Mouse (Mus musculus) CH12.LX (cell line): Measurements from ENCODE around the gene Cacng7. TPM values are rescaled to one million over a fixed set of nuclear protein-coding genes. Genes with fewer than 3 reads are reported as not detected.

ENCODE experiments used
- DNase-seq: peaks from one replicate; pipeline ENCODE4 v3.0.0-alpha.2; 2013; ENCODE audit errors: extremely low read depth
- H3K27ac ChIP-seq: 2 replicates; pipeline ENCODE4 v1.5.1; 2012; ENCODE audit warnings: low read depth, mild to moderate bottlenecking, control low read depth, moderate library complexity; ENCODE audit not compliant: insufficient read depth
- H3K27me3 ChIP-seq: replicated peaks from 2 replicates; pipeline ENCODE3; 2012; ENCODE audit warnings: inconsistent platforms
- H3K36me3 ChIP-seq, 2 experiments: replicated peaks in 1 of 2; 2 replicates each; pipeline versions ENCODE3 to v1.6.1; 2012; ENCODE audit warnings: inconsistent platforms in 1 of 2, low read length in 1 of 2, mild to moderate bottlenecking in 1 of 2, mixed read lengths in 1 of 2, moderate library complexity in 1 of 2; ENCODE audit not compliant: control insufficient read depth in 1 of 2, insufficient read depth in 1 of 2
- H3K4me1 ChIP-seq, 2 experiments: 2 replicates each; pipeline ENCODE4 v1.6.1; 2012; ENCODE audit warnings: inconsistent platforms in 1 of 2, moderate library complexity in 1 of 2; ENCODE audit not compliant: insufficient read depth in 2 of 2, control insufficient read depth in 1 of 2
- H3K4me2 ChIP-seq: 2 replicates; pipeline ENCODE4 v1.6.1; 2012; ENCODE audit warnings: low read depth, mild to moderate bottlenecking, control low read depth; ENCODE audit not compliant: poor library complexity, insufficient read depth, severe bottlenecking
- H3K4me3 ChIP-seq, 3 experiments: fragments of 150-350 bp in 1 of 3; sonication (generic) in 1 of 3; replicated peaks in 1 of 3; 2 replicates each; pipeline versions ENCODE3 to v1.5.1; 2011 to 2012; ENCODE audit warnings: low read depth in 2 of 3, low read length in 2 of 3, mild to moderate bottlenecking in 2 of 3, moderate library complexity in 2 of 3, control low read depth in 1 of 3, improper control_type of control experiment in 1 of 3, inconsistent platforms in 1 of 3, mixed read lengths in 1 of 3; ENCODE audit not compliant: poor library complexity in 1 of 3
- H3K79me2 ChIP-seq: replicated peaks from 2 replicates; pipeline ENCODE4 v1.6.1; 2012; ENCODE audit warnings: mild to moderate bottlenecking, moderate library complexity; ENCODE audit not compliant: control insufficient read depth, poor library complexity, insufficient read depth, severe bottlenecking; ENCODE audit errors: extremely low read depth
- H3K9ac ChIP-seq: 2 replicates; pipeline ENCODE4 v1.6.1; 2012; ENCODE audit warnings: low read depth, mild to moderate bottlenecking, control low read depth, moderate library complexity; ENCODE audit not compliant: insufficient read depth
- H3K9me3 ChIP-seq: replicated peaks from 2 replicates; pipeline ENCODE3; 2012; ENCODE audit warnings: low read length, inconsistent platforms, mixed read lengths
- BHLHE40 ChIP-seq: IDR thresholded peaks from 2 replicates; pipeline ENCODE4 v1.6.1; 2011; ENCODE audit warnings: mild to moderate bottlenecking, low read depth, low read length, improper control_type of control experiment
- CHD2 ChIP-seq: IDR thresholded peaks from 2 replicates; pipeline ENCODE4 v1.6.1; 2011; ENCODE audit warnings: low read length, improper control_type of control experiment
- CTCF ChIP-seq, 2 experiments: IDR thresholded peaks in 1 of 2; conservative IDR thresholded peaks in 1 of 2; 2 replicates each; pipeline ENCODE4 v1.5.1; 2011 to 2012; ENCODE audit warnings: low read depth in 2 of 2, low read length in 2 of 2, improper control_type of control experiment in 1 of 2, inconsistent platforms in 1 of 2, mild to moderate bottlenecking in 1 of 2, moderate library complexity in 1 of 2
- E2F4 ChIP-seq: IDR thresholded peaks from 2 replicates; pipeline ENCODE4 v1.6.1; 2011; ENCODE audit warnings: low read depth, low read length, improper control_type of control experiment; ENCODE audit not compliant: insufficient replicate concordance
- ETS1 ChIP-seq: conservative IDR thresholded peaks from 2 replicates; pipeline ENCODE4 v1.6.1; 2012; ENCODE audit warnings: low read depth, mild to moderate bottlenecking, inconsistent platforms, low read length, improper control_type of control experiment, moderate library complexity
- GABPA ChIP-seq: IDR thresholded peaks from 2 replicates; pipeline ENCODE4 v1.6.1; 2012; ENCODE audit warnings: low read depth, low read length, improper control_type of control experiment, inconsistent platforms; ENCODE audit not compliant: insufficient replicate concordance
- MAFK ChIP-seq: IDR thresholded peaks from 2 replicates; pipeline ENCODE4 v1.6.1; 2011; ENCODE audit warnings: low read length, improper control_type of control experiment; ENCODE audit not compliant: insufficient replicate concordance
- MAX ChIP-seq: IDR thresholded peaks from 2 replicates; pipeline ENCODE4 v1.6.1; 2011; ENCODE audit warnings: low read length, improper control_type of control experiment
- MAZ ChIP-seq: IDR thresholded peaks from 2 replicates; pipeline ENCODE4 v1.6.1; 2012; ENCODE audit warnings: low read depth, mild to moderate bottlenecking, inconsistent platforms, low read length, improper control_type of control experiment, moderate library complexity
- MEF2A ChIP-seq: IDR thresholded peaks from 2 replicates; pipeline ENCODE4 v1.6.1; 2014; ENCODE audit warnings: low read depth, mild to moderate bottlenecking, inconsistent platforms, low read length, improper control_type of control experiment, borderline replicate concordance
- MXI1 ChIP-seq: IDR thresholded peaks from 2 replicates; pipeline ENCODE4 v1.6.1; 2011; ENCODE audit warnings: mild to moderate bottlenecking, low read depth, low read length, improper control_type of control experiment
- NELFE ChIP-seq: IDR thresholded peaks from 2 replicates; pipeline ENCODE4 v1.6.1; 2011; ENCODE audit warnings: low read depth, low read length, improper control_type of control experiment
- PAX5 ChIP-seq: IDR thresholded peaks from 2 replicates; pipeline ENCODE4 v1.6.1; 2012; ENCODE audit warnings: low read length, inconsistent platforms, mixed read lengths
- POLR2A ChIP-seq: IDR thresholded peaks from 2 replicates; pipeline ENCODE4 v1.6.1; 2011; ENCODE audit warnings: low read depth, mild to moderate bottlenecking, improper control_type of control experiment, low read length
- RAD21 ChIP-seq: IDR thresholded peaks from 2 replicates; pipeline ENCODE4 v1.6.1; 2011; ENCODE audit warnings: low read depth, mild to moderate bottlenecking, low read length, improper control_type of control experiment, moderate library complexity
- RCOR1 ChIP-seq: conservative IDR thresholded peaks from 2 replicates; pipeline ENCODE4 v1.6.1; 2012; ENCODE audit warnings: low read depth, mild to moderate bottlenecking, inconsistent platforms, low read length, improper control_type of control experiment
- SIN3A ChIP-seq: IDR thresholded peaks from 2 replicates; pipeline ENCODE4 v1.6.1; 2012; ENCODE audit warnings: low read length, improper control_type of control experiment, inconsistent platforms
- SMC3 ChIP-seq: IDR thresholded peaks from 2 replicates; pipeline ENCODE4 v1.6.1; 2011; ENCODE audit warnings: low read depth, low read length, improper control_type of control experiment
- TBP ChIP-seq: conservative IDR thresholded peaks from 2 replicates; pipeline ENCODE4 v1.6.1; 2011; ENCODE audit warnings: low read depth, low read length, improper control_type of control experiment
- USF1 ChIP-seq: IDR thresholded peaks from 2 replicates; pipeline ENCODE4 v1.6.1; 2014; ENCODE audit warnings: low read depth, mild to moderate bottlenecking, inconsistent platforms, low read length, improper control_type of control experiment
- ZC3H11A ChIP-seq: IDR thresholded peaks from 2 replicates; pipeline ENCODE4 v1.6.1; 2012; ENCODE audit warnings: low read depth, mild to moderate bottlenecking, inconsistent platforms, low read length, improper control_type of control experiment
- ZMIZ1 ChIP-seq: IDR thresholded peaks from 2 replicates; pipeline ENCODE4 v1.6.1; 2012; ENCODE audit warnings: low read depth, mild to moderate bottlenecking, inconsistent platforms, low read length, improper control_type of control experiment
- dilution Hi-C: fragments of 300-500 bp; cut with MboI; formaldehyde crosslinking; loops from 2 replicates; pipeline ENCODE4 v1.14.3; 2020; ENCODE audit warnings: low sequenced_read_pairs; ENCODE audit not compliant: extremely low pct_unique_long_range_greater_than_20kb, extremely low pct_ligation_motif_present
- in situ Hi-C: fragments of 300-500 bp; cut with MboI; formaldehyde crosslinking; loops from 3 replicates; pipeline ENCODE4 v1.14.3; 2019; ENCODE audit warnings: low sequenced_read_pairs, low pct_ligation_motif_present, low pct_unique_long_range_greater_than_20kb, mixed read lengths
- polyA plus RNA-seq: library from polyadenylated mRNA; unstranded; fragments of >175 nt; gene quantifications from 2 replicates; pipeline ENCODE4 v1.2.1, GENCODE M21; 2012; ENCODE audit warnings: low read depth; ENCODE audit not compliant: insufficient read length
- total RNA-seq, 2 experiments: library from RNA; depleted of rRNA; stranded (reverse); fragments of 300-350 nt in 1 of 2; fragments of >200 nt in 1 of 2; gene quantifications; 2 replicates each; pipeline ENCODE4 v1.2.3; 2012 to 2014

The Cacng7 gene
- total and polyA plus RNA-seq, 3 experiments, result 0.21 to 2.8 (median 0.28) TPM

- H3K36me3 ChIP-seq, result peaks cover 0 to 5% of the 10 kb centered on the region in 2 experiments
- H3K4me3 ChIP-seq, result no peak overlapping the region
- no peak for DNase-seq
- H3K4me2 ChIP-seq, result no peak overlapping the region
- H3K27me3 ChIP-seq, result no peaks in the 10 kb centered on the region
- no peaks in the 10 kb centered on the region for H3K9me3 ChIP-seq
- H3K4me1 ChIP-seq, result no peaks in the 10 kb centered on the region
- no peak for TF ChIP-seq BHLHE40
- TF ChIP-seq ZMIZ1, result no peak
- no peak for TF ChIP-seq SIN3A
- no peak for TF ChIP-seq CHD2
- TF ChIP-seq TBP, result no peak
- TF ChIP-seq RAD21, result no peak
- no peak for TF ChIP-seq RCOR1
- TF ChIP-seq POLR2A, result no peak
- TF ChIP-seq MAX, result no peak
- TF ChIP-seq MAFK, result no peak
- no peak for TF ChIP-seq CTCF (conservative IDR thresholded peaks at IDR 0.05 in 1 of 2, IDR thresholded peaks at IDR 0.05 in 1 of 2; ENCODE audit: low read depth in 2 of 2, low read length in 2 of 2)
- TF ChIP-seq NELFE, result no peak
- TF ChIP-seq USF1, result no peak
- H3K9ac ChIP-seq, result no peak overlapping the region
- in situ Hi-C loops, result loop anchor here (10.0 kb wide), 1 partner anchor 103 kb away; no protein-coding TSS in a partner anchor
- dilution Hi-C loops, result no loop called here
- no peaks in the 10 kb centered on the region for H3K79me2 ChIP-seq
- H3K27ac ChIP-seq, result no peak overlapping the region
These were observed 4.8 kb upstream of the Cacng7 start for GRCm38 (mm10) chr7:3327961-3328360.

DNA sequence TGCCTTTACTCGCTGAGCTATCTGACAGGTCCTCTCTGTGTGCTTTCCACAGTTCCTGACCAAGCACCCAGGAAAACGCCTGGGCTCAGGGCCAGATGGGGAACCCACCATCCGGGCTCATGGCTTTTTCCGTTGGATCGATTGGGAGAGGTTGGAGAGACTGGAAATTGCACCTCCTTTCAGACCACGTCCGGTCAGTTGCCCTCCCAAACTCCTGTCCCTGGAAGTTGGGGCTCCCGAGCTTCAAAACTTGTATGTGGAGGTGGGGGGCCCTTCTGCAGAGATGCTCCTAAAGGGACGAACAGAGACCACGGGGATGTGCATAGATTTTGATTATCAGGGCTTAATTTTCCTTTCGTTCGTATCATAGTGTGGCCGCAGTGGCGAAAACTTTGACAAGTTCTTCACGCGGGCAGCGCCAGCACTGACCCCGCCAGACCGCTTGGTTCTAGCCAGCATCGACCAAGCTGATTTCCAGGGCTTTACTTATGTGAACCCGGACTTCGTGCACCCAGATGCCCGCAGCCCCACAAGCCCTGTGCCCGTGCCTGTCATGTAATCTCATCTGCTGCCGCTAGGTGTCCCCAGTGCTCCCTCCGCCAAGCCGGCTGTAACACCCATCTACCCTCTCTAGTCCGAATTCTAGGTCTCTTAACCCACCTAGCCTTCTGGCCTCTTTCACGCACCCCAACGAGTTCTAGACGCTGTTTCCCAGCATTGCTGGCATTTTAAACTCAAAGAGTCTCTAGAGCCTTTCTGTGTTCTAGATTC is 2.8 kb upstream of the Cacng7 start:
- no peaks in the 10 kb centered on the region for H3K9me3 ChIP-seq
- no peaks in the 10 kb centered on the region for H3K4me1 ChIP-seq
- H3K4me2 ChIP-seq, result no peak overlapping the region
- dilution Hi-C loops (no loop called here), in situ Hi-C loops (loop anchor here (10.0 kb wide), 1 partner anchor 105 kb away; no protein-coding TSS in a partner anchor)
- H3K9ac ChIP-seq, result no peak overlapping the region
- H3K27ac ChIP-seq, result no peak overlapping the region
- TF ChIP-seq MXI1 (no peak), RAD21 (peak; percentile 85), PAX5 (no peak), CTCF (conservative IDR thresholded peaks at IDR 0.05 in 1 of 2, IDR thresholded peaks at IDR 0.05 in 1 of 2; ENCODE audit: low read depth in 2 of 2, low read length in 2 of 2) (peak; percentile 85 to 92), SMC3 (peak; percentile 85), GABPA (no peak), ETS1 (no peak), MAZ (0 out of 2 replicates have a peak, but pooled peaks have one; percentile 48), MEF2A (no peak), ZC3H11A (peak; percentile 40), E2F4 (no peak)
- no peaks in the 10 kb centered on the region for H3K79me2 ChIP-seq
- H3K4me3 ChIP-seq, result no peak overlapping the region
- peak; percentile 61 for DNase-seq
- H3K36me3 ChIP-seq, result no peaks in the 10 kb centered on the region
- H3K27me3 ChIP-seq, result no peaks in the 10 kb centered on the region
